Mouse (Mus musculus): ENCODE results near the gene Eral1. TPM values are rescaled to one million over a fixed set of nuclear protein-coding genes. Genes with fewer than 3 reads are reported as not detected.
A peak's percentile ranks its signal among the peaks of the same experiment; 100 is the strongest.

Gene Eral1
- polyA plus RNA-seq, 1 experiment, result 26.0 TPM

- TF ChIP-seq CTCF (IDR thresholded peaks at IDR 0.05; ENCODE audit: extremely low read depth, insufficient read depth, low read length) (no peak), POLR2A (IDR thresholded peaks at IDR 0.05; ENCODE audit: extremely low read depth, insufficient read depth, low read length) (no peak)
- Histone ChIP-seq H3K4me1 (ENCODE audit: control insufficient read depth, insufficient read depth, low read length) (peaks cover 10% of the 10 kb centered on the region), H3K4me3 (ENCODE audit: insufficient read depth, low read length) (peak overlapping the region; percentile 79), H3K27ac (ENCODE audit: insufficient read depth, low read length) (0 out of 2 replicates have a peak overlapping the region, but pooled peaks have one; percentile 59)
Measured at GRCm38 (mm10) chr11:78115367-78116145, 35.4 kb upstream of the Eral1 start.

- TF ChIP-seq CTCF (IDR thresholded peaks at IDR 0.05; ENCODE audit: extremely low read depth, insufficient read depth, low read length), result no peak
- no peak for TF ChIP-seq POLR2A (IDR thresholded peaks at IDR 0.05; ENCODE audit: extremely low read depth, insufficient read depth, low read length)
- H3K4me1 ChIP-seq (ENCODE audit: control insufficient read depth, insufficient read depth, low read length), result peaks cover 10% of the 10 kb centered on the region
- peak overlapping the region; percentile 32; the same call in 1 of the 2 replicates for H3K27ac ChIP-seq (ENCODE audit: insufficient read depth, low read length)
- peak overlapping the region; percentile 79 for H3K4me3 ChIP-seq (ENCODE audit: insufficient read depth, low read length)
Measured at GRCm38 (mm10) chr11:78114676-78115366, 34.6 kb upstream of the Eral1 start.

GRCm38 (mm10) chr11:78113616-78114015 lies 33.4 kb upstream of the Eral1 start:
- Histone ChIP-seq H3K4me1 (ENCODE audit: control insufficient read depth, insufficient read depth, low read length) (peaks cover 10% of the 10 kb centered on the region), H3K27ac (ENCODE audit: insufficient read depth, low read length) (0 out of 2 replicates have a peak overlapping the region, but pooled peaks have one; percentile 13), H3K4me3 (ENCODE audit: insufficient read depth, low read length) (no peak overlapping the region)
- TF ChIP-seq POLR2A (IDR thresholded peaks at IDR 0.05; ENCODE audit: extremely low read depth, insufficient read depth, low read length), result no peak
- TF ChIP-seq CTCF (IDR thresholded peaks at IDR 0.05; ENCODE audit: extremely low read depth, insufficient read depth, low read length), result no peak

GRCm38 (mm10) chr11:78104501-78104900 lies 24.3 kb upstream of the Eral1 start:
- no peak overlapping the region for H3K27ac ChIP-seq (ENCODE audit: insufficient read depth, low read length)
- H3K4me1 ChIP-seq (ENCODE audit: control insufficient read depth, insufficient read depth, low read length), result no peaks in the 10 kb centered on the region; the same call in 1 of the 2 replicates
- no peak for TF ChIP-seq CTCF (IDR thresholded peaks at IDR 0.05; ENCODE audit: extremely low read depth, insufficient read depth, low read length)
- no peak for TF ChIP-seq POLR2A (IDR thresholded peaks at IDR 0.05; ENCODE audit: extremely low read depth, insufficient read depth, low read length)
- H3K4me3 ChIP-seq (ENCODE audit: insufficient read depth, low read length), result no peak overlapping the region

GRCm38 (mm10) chr11:78102958-78103747 lies 23.0 kb upstream of the Eral1 start:
- no peak overlapping the region for H3K27ac ChIP-seq (ENCODE audit: insufficient read depth, low read length)
- no peak overlapping the region for H3K4me3 ChIP-seq (ENCODE audit: insufficient read depth, low read length)
- H3K4me1 ChIP-seq (ENCODE audit: control insufficient read depth, insufficient read depth, low read length), result no peaks in the 10 kb centered on the region; the same call in 1 of the 2 replicates
- TF ChIP-seq CTCF (IDR thresholded peaks at IDR 0.05; ENCODE audit: extremely low read depth, insufficient read depth, low read length) (no peak), POLR2A (IDR thresholded peaks at IDR 0.05; ENCODE audit: extremely low read depth, insufficient read depth, low read length) (no peak)

GRCm38 (mm10) chr11:78102142-78102541 lies 22.0 kb upstream of the Eral1 start:
- Histone ChIP-seq H3K4me3 (ENCODE audit: insufficient read depth, low read length) (no peak overlapping the region), H3K4me1 (ENCODE audit: control insufficient read depth, insufficient read depth, low read length) (no peaks in the 10 kb centered on the region; the same call in 1 of the 2 replicates), H3K27ac (ENCODE audit: insufficient read depth, low read length) (no peak overlapping the region)
- no peak for TF ChIP-seq CTCF (IDR thresholded peaks at IDR 0.05; ENCODE audit: extremely low read depth, insufficient read depth, low read length)
- no peak for TF ChIP-seq POLR2A (IDR thresholded peaks at IDR 0.05; ENCODE audit: extremely low read depth, insufficient read depth, low read length)

GRCm38 (mm10) chr11:78100746-78101145 lies 20.6 kb upstream of the Eral1 start:
- no peak overlapping the region for H3K27ac ChIP-seq (ENCODE audit: insufficient read depth, low read length)
- TF ChIP-seq CTCF (IDR thresholded peaks at IDR 0.05; ENCODE audit: extremely low read depth, insufficient read depth, low read length), result no peak
- H3K4me1 ChIP-seq (ENCODE audit: control insufficient read depth, insufficient read depth, low read length), result peaks cover 4% of the 10 kb centered on the region; the same call in 1 of the 2 replicates
- no peak overlapping the region for H3K4me3 ChIP-seq (ENCODE audit: insufficient read depth, low read length)

- TF ChIP-seq CTCF (IDR thresholded peaks at IDR 0.05; ENCODE audit: extremely low read depth, insufficient read depth, low read length) (no peak), POLR2A (IDR thresholded peaks at IDR 0.05; ENCODE audit: extremely low read depth, insufficient read depth, low read length) (no peak)
- Histone ChIP-seq H3K27ac (ENCODE audit: insufficient read depth, low read length) (no peak overlapping the region), H3K4me1 (ENCODE audit: control insufficient read depth, insufficient read depth, low read length) (peaks cover 6% of the 10 kb centered on the region; the same call in 1 of the 2 replicates), H3K4me3 (ENCODE audit: insufficient read depth, low read length) (peak overlapping the region; percentile 28; the same call in 1 of the 2 replicates)
Measured at GRCm38 (mm10) chr11:78097077-78097476, 16.9 kb upstream of the Eral1 start.

- H3K4me3 ChIP-seq (ENCODE audit: insufficient read depth, low read length), result peak overlapping the region; percentile 89
- H3K27ac ChIP-seq (ENCODE audit: insufficient read depth, low read length), result no peak overlapping the region
Measured at GRCm38 (mm10) chr11:78095144-78095516, 14.9 kb upstream of the Eral1 start.

More at GRCm38 (mm10) chr11:78095144-78095516, 14.9 kb upstream of the Eral1 start:
- TF ChIP-seq POLR2A (IDR thresholded peaks at IDR 0.05; ENCODE audit: extremely low read depth, insufficient read depth, low read length) (no peak), CTCF (IDR thresholded peaks at IDR 0.05; ENCODE audit: extremely low read depth, insufficient read depth, low read length) (no peak)
- H3K4me1 ChIP-seq (ENCODE audit: control insufficient read depth, insufficient read depth, low read length), result peaks cover 6% of the 10 kb centered on the region; the same call in 1 of the 2 replicates
